Mouse (Mus musculus): ENCODE measurements around the gene Tle3.

DNA sequence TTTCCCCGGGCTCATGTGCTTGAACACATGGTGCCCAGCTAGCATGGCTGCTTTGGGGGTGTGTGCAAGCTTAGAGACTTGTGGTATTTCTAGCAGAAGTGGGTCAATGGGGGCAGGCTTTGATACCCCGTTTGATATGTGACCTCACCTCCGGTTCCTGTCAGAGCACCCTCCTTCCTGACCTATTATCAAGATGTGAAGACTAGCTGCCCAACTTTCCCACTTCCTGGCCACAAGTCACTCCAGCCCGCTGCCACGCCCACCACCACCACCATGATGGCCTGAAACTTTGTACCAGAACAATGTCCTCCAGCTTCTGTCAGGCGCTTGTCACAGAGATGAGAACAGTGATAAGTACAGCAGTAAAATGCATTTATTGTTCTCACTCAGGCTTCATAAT, 54.9 kb downstream of the Tle3 start:
- no peak for TF ChIP-seq POLR2A (IDR thresholded peaks at IDR 0.05; ENCODE audit: borderline replicate concordance, low read depth, low read length)
- no peak for TF ChIP-seq CTCF (IDR thresholded peaks at IDR 0.05; ENCODE audit: low read depth, low read length)

All from bone marrow macrophage, adult 2 months (primary cell).